Mouse (Mus musculus): ENCODE measurements at regions not wholly inside any gene's neighbourhood (a gene's known extent, or its start where the extent isn't known, plus 50 kb on each side); places are given as distances from the start of the nearest gene placed in this dataset.

- Histone ChIP-seq H3K4me2 (peak overlapping the region; percentile 0), H3K9ac (replicated peaks) (no peak overlapping the region), H3K9me3 (replicated peaks) (no peaks in the 10 kb centered on the region), H3K4me1 (peaks cover 42% of the 10 kb centered on the region), H3K4me3 (replicated peaks) (no peak overlapping the region), H3K36me3 (no peaks in the 10 kb centered on the region), H3K27me3 (replicated peaks) (no peaks in the 10 kb centered on the region), H3K27ac (replicated peaks) (peak overlapping the region; percentile 66)
- 13% methylated on average over 11 of the region's 11 CpGs for WGBS
- ATAC-seq (ENCODE audit: low FRiP score) = 0 out of 2 replicates have a peak, but pooled peaks have one; percentile 10
Observed at GRCm38 (mm10) chr13:28718169-28718867, 235.2 kb downstream of the Sox4 start.

- H3K4me2 ChIP-seq = no peak overlapping the region
- H3K27ac ChIP-seq (replicated peaks) = peak overlapping the region; percentile 66; the same call in 1 of the 2 replicates
- 72% methylated on average over 4 of the region's 4 CpGs for WGBS
- no peaks in the 10 kb centered on the region for H3K9me3 ChIP-seq (replicated peaks)
- no peak for ATAC-seq (ENCODE audit: low FRiP score)
- H3K36me3 ChIP-seq = no peaks in the 10 kb centered on the region
- H3K4me1 ChIP-seq = peaks cover 42% of the 10 kb centered on the region
- no peak overlapping the region for H3K4me3 ChIP-seq (replicated peaks)
- H3K27me3 ChIP-seq (replicated peaks) = no peaks in the 10 kb centered on the region
- H3K9ac ChIP-seq (replicated peaks) = no peak overlapping the region
Observed at GRCm38 (mm10) chr13:28717404-28717803, 236.1 kb downstream of the Sox4 start.

- 56% methylated on average over 7 of the region's 7 CpGs for WGBS
- Histone ChIP-seq H3K27me3 (replicated peaks) (no peaks in the 10 kb centered on the region), H3K36me3 (no peaks in the 10 kb centered on the region), H3K9me3 (replicated peaks) (no peaks in the 10 kb centered on the region), H3K9ac (replicated peaks) (no peak overlapping the region), H3K27ac (replicated peaks) (no peak overlapping the region), H3K4me2 (no peak overlapping the region), H3K4me3 (replicated peaks) (no peak overlapping the region), H3K4me1 (no peaks in the 10 kb centered on the region)
- no peak for ATAC-seq (ENCODE audit: low FRiP score)
Observed at GRCm38 (mm10) chr13:28709966-28710365, 243.5 kb downstream of the Sox4 start.

- no peaks in the 10 kb centered on the region for H3K36me3 ChIP-seq
- H3K4me2 ChIP-seq = no peak overlapping the region
- H3K9me3 ChIP-seq (replicated peaks) = no peaks in the 10 kb centered on the region
- no peak overlapping the region for H3K27ac ChIP-seq (replicated peaks)
- ATAC-seq (ENCODE audit: low FRiP score) = no peak
- H3K27me3 ChIP-seq (replicated peaks) = no peaks in the 10 kb centered on the region
- H3K4me1 ChIP-seq = peaks cover 11% of the 10 kb centered on the region
- H3K4me3 ChIP-seq (replicated peaks) = no peak overlapping the region
- no peak overlapping the region for H3K9ac ChIP-seq (replicated peaks)
- WGBS = 71% methylated on average over 1 of the region's 1 CpGs
Observed at GRCm38 (mm10) chr13:28701309-28701708, 252.2 kb downstream of the Sox4 start.

GRCm38 (mm10) chr13:28700081-28700480 is 253.4 kb downstream of the Sox4 start:
- Histone ChIP-seq H3K4me3 (replicated peaks) (no peak overlapping the region), H3K36me3 (no peaks in the 10 kb centered on the region)

GRCm38 (mm10) chr13:28699490-28700032 is 254.0 kb downstream of the Sox4 start:
- H3K36me3 ChIP-seq = no peaks in the 10 kb centered on the region
- H3K4me1 ChIP-seq = peaks cover 11% of the 10 kb centered on the region
- ATAC-seq (ENCODE audit: low FRiP score) = no peak
- WGBS = 95% methylated on average over 4 of the region's 4 CpGs
- H3K9me3 ChIP-seq (replicated peaks) = no peaks in the 10 kb centered on the region
- no peak overlapping the region for H3K4me3 ChIP-seq (replicated peaks)
- no peak overlapping the region for H3K4me2 ChIP-seq
- H3K27me3 ChIP-seq (replicated peaks) = no peaks in the 10 kb centered on the region
- no peak overlapping the region for H3K27ac ChIP-seq (replicated peaks)
- H3K9ac ChIP-seq (replicated peaks) = no peak overlapping the region

More at GRCm38 (mm10) chr13:28700081-28700480, 253.4 kb downstream of the Sox4 start:
- no peak for ATAC-seq (ENCODE audit: low FRiP score)
- no peaks in the 10 kb centered on the region for H3K27me3 ChIP-seq (replicated peaks)
- WGBS = 67% methylated on average over 3 of the region's 3 CpGs
- H3K9ac ChIP-seq (replicated peaks) = no peak overlapping the region
- no peak overlapping the region for H3K27ac ChIP-seq (replicated peaks)
- no peak overlapping the region for H3K4me2 ChIP-seq
- no peaks in the 10 kb centered on the region for H3K9me3 ChIP-seq (replicated peaks)
- H3K4me1 ChIP-seq = peaks cover 11% of the 10 kb centered on the region

- Histone ChIP-seq H3K4me3 (replicated peaks) (no peak overlapping the region), H3K4me1 (peaks cover 11% of the 10 kb centered on the region), H3K9me3 (replicated peaks) (no peaks in the 10 kb centered on the region), H3K36me3 (no peaks in the 10 kb centered on the region), H3K4me2 (0 out of 2 replicates have a peak overlapping the region, but pooled peaks have one; percentile 21), H3K9ac (replicated peaks) (no peak overlapping the region), H3K27me3 (replicated peaks) (no peaks in the 10 kb centered on the region), H3K27ac (replicated peaks) (no peak overlapping the region; the same call in 1 of the 2 replicates)
- ATAC-seq (ENCODE audit: low FRiP score) = peak; percentile 58
- 21% methylated on average over 12 of the region's 12 CpGs for WGBS
Observed at GRCm38 (mm10) chr13:28697796-28698678, 255.5 kb downstream of the Sox4 start.

GRCm38 (mm10) chr13:28693078-28693477 is 260.4 kb downstream of the Sox4 start:
- ATAC-seq (ENCODE audit: low FRiP score) = no peak
- H3K27ac ChIP-seq (replicated peaks) = no peak overlapping the region
- H3K27me3 ChIP-seq (replicated peaks) = no peaks in the 10 kb centered on the region
- H3K4me1 ChIP-seq = peaks cover 7% of the 10 kb centered on the region
- no peak overlapping the region for H3K4me3 ChIP-seq (replicated peaks)
- no peak overlapping the region for H3K9ac ChIP-seq (replicated peaks)
- no peaks in the 10 kb centered on the region for H3K36me3 ChIP-seq
- H3K4me2 ChIP-seq = no peak overlapping the region
- H3K9me3 ChIP-seq (replicated peaks) = no peaks in the 10 kb centered on the region
- 71% methylated on average over 4 of the region's 4 CpGs for WGBS

- no peak for ATAC-seq (ENCODE audit: low FRiP score)
- Histone ChIP-seq H3K4me3 (replicated peaks) (no peak overlapping the region), H3K36me3 (no peaks in the 10 kb centered on the region), H3K9me3 (replicated peaks) (no peaks in the 10 kb centered on the region), H3K4me2 (no peak overlapping the region), H3K27me3 (replicated peaks) (no peaks in the 10 kb centered on the region), H3K4me1 (peaks cover 2% of the 10 kb centered on the region), H3K27ac (replicated peaks) (no peak overlapping the region), H3K9ac (replicated peaks) (no peak overlapping the region)
- WGBS = 78% methylated on average over 5 of the region's 5 CpGs
Observed at GRCm38 (mm10) chr13:28692587-28692986, 260.9 kb downstream of the Sox4 start.

- no peak overlapping the region for H3K27ac ChIP-seq (replicated peaks)
- H3K4me2 ChIP-seq = no peak overlapping the region
- H3K4me1 ChIP-seq = no peaks in the 10 kb centered on the region
- no peak overlapping the region for H3K9ac ChIP-seq (replicated peaks)
- 71% methylated on average over 5 of the region's 5 CpGs for WGBS
- H3K27me3 ChIP-seq (replicated peaks) = no peaks in the 10 kb centered on the region
- no peaks in the 10 kb centered on the region for H3K36me3 ChIP-seq
- ATAC-seq (ENCODE audit: low FRiP score) = no peak
- no peaks in the 10 kb centered on the region for H3K9me3 ChIP-seq (replicated peaks)
- no peak overlapping the region for H3K4me3 ChIP-seq (replicated peaks)
Observed at GRCm38 (mm10) chr13:28690511-28691160, 262.9 kb downstream of the Sox4 start.

GRCm38 (mm10) chr13:28687838-28688237 is 265.7 kb downstream of the Sox4 start:
- Histone ChIP-seq H3K27ac (replicated peaks) (no peak overlapping the region), H3K4me2 (no peak overlapping the region), H3K4me3 (replicated peaks) (no peak overlapping the region), H3K4me1 (no peaks in the 10 kb centered on the region), H3K36me3 (no peaks in the 10 kb centered on the region), H3K9me3 (replicated peaks) (no peaks in the 10 kb centered on the region), H3K9ac (replicated peaks) (no peak overlapping the region), H3K27me3 (replicated peaks) (no peaks in the 10 kb centered on the region)
- 96% methylated on average over 1 of the region's 1 CpGs for WGBS
- ATAC-seq (ENCODE audit: low FRiP score) = no peak

Data from neural tube, embryonic 15.5 days (tissue).